In genomic region chr16:66005954-66006580, GRCm38 (mm10) we compare ENCODE assay signal across 8 mouse cellular contexts.
DNase-seq lines count a peak whose midpoint lies in the region; ATAC-seq lines count a peak whose summit lies in the region.

No protein-coding gene starts in this region.

- peak; percentile 91 for ATAC-seq in common myeloid progenitor, adult 5-6 weeks (replicated peaks; ENCODE audit: low read depth, poor library complexity, severe bottlenecking)
- peak; percentile 63; the same call in 1 of the 2 replicates for ATAC-seq in megakaryocyte-erythroid progenitor cell, adult 5-6 weeks (replicated peaks; ENCODE audit: low FRiP score, low TSS enrichment, poor library complexity, severe bottlenecking)

- peak; percentile 38 for DNase-seq in gastrocnemius, adult 18-20 months (ENCODE audit: low spot score)
- no peak for DNase-seq in gastrocnemius, adult 8-10 months (ENCODE audit: low spot score in 2 of 2)
- DNase-seq in ovary, postnatal 14 days (ENCODE audit: low spot score), result peak; percentile 25
- DNase-seq in ovary, postnatal 10 days (ENCODE audit: low spot score), result no peak
- peak; percentile 44 for DNase-seq in hindlimb bud, embryonic 11.5 days (ENCODE audit: extremely low spot score, low read depth, low spot score)
- DNase-seq in spleen, postnatal 4 days (ENCODE audit: low spot score in 2 of 2), result no peak

Comparison
In these comparisons a context has a peak if more than half of its experiments do, and no peak if none do; other contexts are left out.
1. DNase-seq: peak in gastrocnemius, adult 18-20 months (single experiment), ovary, postnatal 14 days (single experiment) and hindlimb bud, embryonic 11.5 days (single experiment); none in gastrocnemius, adult 8-10 months (0 of 2), ovary, postnatal 10 days (single experiment) and spleen, postnatal 4 days (0 of 2).